Mouse (Mus musculus) megakaryocyte, embryonic 14.5 days (primary cell): ENCODE measurements around the gene Cnot11. TPM values are rescaled to one million over a fixed set of nuclear protein-coding genes. Genes with fewer than 3 reads are reported as not detected.
"Not testable (repeated sequence)": the region's sequence is repeated elsewhere in the genome, so short reads cannot be mapped to it uniquely, and the experiment has no call there.

ENCODE experiments used
- H3K27me3 ChIP-seq: replicated peaks from 2 replicates; pipeline ENCODE3; 2012; ENCODE audit warnings: inconsistent platforms
- H3K36me3 ChIP-seq: replicated peaks from 2 replicates; pipeline ENCODE3; 2012; ENCODE audit warnings: low read length, inconsistent platforms, mixed read lengths
- H3K4me1 ChIP-seq: 2 replicates; pipeline ENCODE4 v1.6.1; 2012; ENCODE audit warnings: inconsistent platforms
- H3K4me3 ChIP-seq: replicated peaks from 2 replicates; pipeline ENCODE3; 2012; ENCODE audit warnings: moderate library complexity, mild to moderate bottlenecking, inconsistent platforms
- H3K9me3 ChIP-seq: 2 replicates; pipeline ENCODE4 v1.6.1; 2012; ENCODE audit warnings: inconsistent platforms
- FLI1 ChIP-seq: IDR thresholded peaks from 2 replicates; pipeline ENCODE4 v1.6.1; 2012; ENCODE audit warnings: low read length, inconsistent platforms, mixed read lengths
- GATA1 ChIP-seq: IDR thresholded peaks from 3 replicates; pipeline ENCODE4 v1.6.1; 2012; ENCODE audit warnings: mixed read lengths, low read length, inconsistent platforms, borderline replicate concordance
- polyA plus RNA-seq: library from polyadenylated mRNA; stranded (reverse); fragments of >175 nt; gene quantifications from 2 replicates; pipeline ENCODE4 v1.2.3, GENCODE M21; 2012; ENCODE audit warnings: low replicate concordance; ENCODE audit not compliant: insufficient read depth

The Cnot11 gene
- polyA plus RNA-seq, 1 experiment: 29.4 TPM

DNA sequence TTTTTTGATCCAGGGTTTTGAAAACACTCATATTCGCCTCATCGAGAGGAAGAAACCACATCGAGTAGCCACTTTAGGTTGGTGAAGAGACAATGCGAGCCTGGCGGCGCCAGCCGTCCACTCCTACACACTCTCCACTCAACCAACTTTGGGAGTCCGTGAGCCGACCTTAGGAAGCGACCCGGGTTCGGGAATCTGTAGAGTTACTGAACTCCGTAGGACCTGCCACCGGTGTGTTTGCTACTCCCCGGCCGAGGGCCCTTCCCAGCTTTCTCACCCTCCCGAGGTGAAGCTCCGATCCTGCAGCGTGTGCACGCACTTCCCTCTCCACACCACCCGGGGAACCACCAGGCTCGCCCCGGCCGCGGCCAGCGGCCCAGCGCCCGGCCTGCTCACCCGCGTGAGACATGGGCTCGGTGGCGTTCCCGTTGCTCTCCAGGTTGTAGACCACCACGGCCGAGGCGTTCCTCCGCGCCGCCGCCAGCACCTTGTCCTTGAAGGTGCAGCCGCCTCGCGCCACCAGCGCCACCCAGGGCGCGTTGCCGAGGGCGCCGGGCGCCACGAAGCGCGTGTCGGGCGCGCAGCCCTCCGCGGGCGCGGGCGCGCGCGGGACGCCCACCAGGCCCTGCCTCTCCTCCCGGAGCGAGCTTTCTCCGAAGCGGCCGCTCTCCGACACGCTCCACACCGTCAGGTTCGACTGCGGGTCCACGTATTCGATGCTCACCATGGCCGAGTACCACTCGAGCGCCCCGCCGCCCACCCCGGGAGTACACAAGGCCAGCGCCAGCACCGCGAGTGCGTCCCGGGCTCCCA lies 41.8 kb downstream of the Cnot11 start:
- H3K4me3 ChIP-seq: peak overlapping the region; percentile 98
- H3K9me3 ChIP-seq: no peaks in the 10 kb centered on the region
- H3K27me3 ChIP-seq: no peaks in the 10 kb centered on the region
- TF ChIP-seq FLI1 (no peak), GATA1 (no peak)
- peaks cover 13% of the 10 kb centered on the region for H3K36me3 ChIP-seq
- peaks cover 69% of the 10 kb centered on the region for H3K4me1 ChIP-seq

- Histone ChIP-seq H3K4me1 (peaks cover 67% of the 10 kb centered on the region), H3K9me3 (no peaks in the 10 kb centered on the region), H3K27me3 (no peaks in the 10 kb centered on the region), H3K36me3 (peaks cover 9% of the 10 kb centered on the region), H3K4me3 (peak within 1 kb of the TSS; percentile 98)
- TF ChIP-seq FLI1: no peak
- no peak for TF ChIP-seq GATA1
Measured at GRCm38 (mm10) chr1:39577253-39577705, 42.5 kb downstream of the Cnot11 start, which contains the start of gene Rnf149. TSS of gene Rnf149 (minus strand) at chr1:39577405.

DNA sequence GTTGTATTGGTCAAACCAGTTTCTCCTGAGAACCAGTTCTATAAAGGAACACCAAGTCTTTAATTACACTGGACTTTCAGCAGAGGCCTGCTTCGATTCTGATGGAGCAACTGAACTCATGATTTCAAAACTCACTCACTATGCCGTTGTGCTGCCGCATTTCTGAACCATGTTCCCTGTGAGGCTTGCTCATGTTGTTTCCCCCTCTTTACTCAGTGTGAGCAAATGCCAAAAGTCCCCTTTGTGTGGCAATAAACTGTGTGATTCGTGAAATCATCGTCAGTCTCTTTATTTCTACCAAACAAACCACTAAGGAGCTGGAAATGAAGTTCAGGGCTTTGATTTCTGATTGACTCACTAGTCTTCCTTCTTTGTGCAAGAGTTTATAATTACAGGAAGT lies 43.7 kb downstream of the Cnot11 start:
- TF ChIP-seq GATA1 (no peak), FLI1 (no peak)
- H3K9me3 ChIP-seq: no peaks in the 10 kb centered on the region
- H3K36me3 ChIP-seq: peaks cover 6% of the 10 kb centered on the region
- H3K4me1 ChIP-seq: peaks cover 59% of the 10 kb centered on the region
- H3K27me3 ChIP-seq: peaks cover 2% of the 10 kb centered on the region
- no peak overlapping the region for H3K4me3 ChIP-seq

GRCm38 (mm10) chr1:39579139-39579538 lies 44.3 kb downstream of the Cnot11 start:
- H3K9me3 ChIP-seq: no peaks in the 10 kb centered on the region
- TF ChIP-seq GATA1 (no peak), FLI1 (no peak)
- H3K36me3 ChIP-seq: peaks cover under 1% of the 10 kb centered on the region
- H3K27me3 ChIP-seq: peaks cover 2% of the 10 kb centered on the region
- H3K4me3 ChIP-seq: peak overlapping the region; percentile 14
- H3K4me1 ChIP-seq: peaks cover 53% of the 10 kb centered on the region

DNA sequence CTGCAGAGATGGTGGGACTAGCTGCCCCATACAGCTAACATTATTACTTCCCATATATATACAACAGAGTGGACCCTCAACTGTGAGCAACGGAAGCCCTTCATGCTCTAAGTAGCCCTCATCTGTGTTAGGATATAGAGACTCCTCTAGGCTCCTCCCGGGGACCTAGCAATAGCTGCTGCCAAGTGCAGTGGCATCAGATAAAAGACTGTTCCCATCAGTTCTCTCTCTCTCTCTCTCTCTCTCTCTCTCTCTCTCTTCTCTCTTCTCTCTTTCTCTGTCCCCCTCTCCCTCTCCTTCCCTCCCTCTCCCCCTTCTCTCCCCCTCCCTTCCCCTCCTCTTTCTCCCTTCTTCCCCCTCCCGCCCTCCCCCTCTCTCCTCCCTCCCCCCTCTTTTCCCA lies 46.4 kb downstream of the Cnot11 start:
- Histone ChIP-seq H3K4me1 (peaks cover 37% of the 10 kb centered on the region), H3K27me3 (peaks cover 4% of the 10 kb centered on the region), H3K36me3 (no peaks in the 10 kb centered on the region), H3K9me3 (no peaks in the 10 kb centered on the region), H3K4me3 (no peak overlapping the region)
- TF ChIP-seq FLI1 (no peak), GATA1 (no peak)

GRCm38 (mm10) chr1:39583173-39583572 lies 48.4 kb downstream of the Cnot11 start:
- Histone ChIP-seq H3K4me3 (no peak overlapping the region), H3K27me3 (peaks cover 4% of the 10 kb centered on the region), H3K4me1 (peaks cover 29% of the 10 kb centered on the region), H3K9me3 (no peaks in the 10 kb centered on the region), H3K36me3 (no peaks in the 10 kb centered on the region)
- TF ChIP-seq FLI1 (no peak), GATA1 (no peak)

GRCm38 (mm10) chr1:39585416-39585815 lies 50.6 kb downstream of the Cnot11 start:
- H3K36me3 ChIP-seq: no peaks in the 10 kb centered on the region
- H3K9me3 ChIP-seq: no peaks in the 10 kb centered on the region
- peaks cover 8% of the 10 kb centered on the region for H3K4me1 ChIP-seq
- TF ChIP-seq GATA1 (no peak), FLI1 (no peak)
- peaks cover 4% of the 10 kb centered on the region for H3K27me3 ChIP-seq
- H3K4me3 ChIP-seq: no peak overlapping the region

GRCm38 (mm10) chr1:39590193-39590592 lies 55.4 kb downstream of the Cnot11 start:
- Histone ChIP-seq H3K27me3 (no peaks in the 10 kb centered on the region), H3K9me3 (no peaks in the 10 kb centered on the region), H3K36me3 (no peaks in the 10 kb centered on the region), H3K4me1 (no peaks in the 10 kb centered on the region), H3K4me3 (no peak overlapping the region)
- TF ChIP-seq GATA1 (no peak), FLI1 (no peak)

DNA sequence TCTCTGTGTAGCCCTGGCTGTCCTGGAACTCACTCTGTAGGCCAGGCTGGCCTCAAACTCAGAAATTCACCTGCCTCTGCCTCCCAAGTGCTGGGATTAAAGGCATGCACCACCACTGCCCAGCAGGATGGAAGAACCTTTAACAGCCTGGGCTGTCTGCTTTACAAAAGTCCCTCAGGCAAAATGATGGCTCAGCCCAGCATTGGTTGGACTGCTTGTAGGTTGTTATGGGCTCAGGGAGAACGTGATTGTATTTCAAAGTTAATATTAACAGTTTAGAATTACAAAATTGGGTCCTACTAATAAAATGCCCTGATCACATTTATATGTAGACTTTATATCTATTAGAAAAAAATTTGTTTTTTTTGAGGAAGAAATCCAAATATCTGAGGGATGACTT lies 56.8 kb downstream of the Cnot11 start:
- not testable (repeated sequence) for H3K4me3 ChIP-seq, H3K9me3 ChIP-seq, H3K27me3 ChIP-seq, H3K36me3 ChIP-seq, H3K4me1 ChIP-seq

- no peaks in the 10 kb centered on the region for H3K36me3 ChIP-seq
- no peaks in the 10 kb centered on the region for H3K4me1 ChIP-seq
- TF ChIP-seq FLI1: no peak
- no peak for TF ChIP-seq GATA1
- no peaks in the 10 kb centered on the region for H3K9me3 ChIP-seq
- no peak overlapping the region for H3K4me3 ChIP-seq
- H3K27me3 ChIP-seq: no peaks in the 10 kb centered on the region
Measured at GRCm38 (mm10) chr1:39592090-39592489, 57.3 kb downstream of the Cnot11 start.
